Mouse (Mus musculus) forebrain, embryonic 16.5 days (tissue): ENCODE measurements at regions not wholly inside any gene's neighbourhood (a gene's known extent, or its start where the extent isn't known, plus 50 kb on each side); places are given as distances from the start of the nearest gene placed in this dataset.

Experiments used
- ATAC-seq: fragments of 200-750 bp; cut with Nextera tagmentation; 2 replicates; pipeline ENCODE4 v1.8.0; 2017; ENCODE audit warnings: mild to moderate bottlenecking, moderate library complexity
- H3K27ac ChIP-seq: fragments of 300-500 bp; sonication (generic); 2 replicates; pipeline ENCODE4 v1.5.1; 2014; ENCODE audit warnings: low read length, control low read depth
- H3K27me3 ChIP-seq: fragments of 300-500 bp; sonication (generic); replicated peaks from 2 replicates; pipeline ENCODE4 v1.6.1; 2014; ENCODE audit warnings: low read length; ENCODE audit not compliant: control insufficient read depth, insufficient read depth
- H3K36me3 ChIP-seq: fragments of 300-500 bp; sonication (generic); 2 replicates; pipeline ENCODE4 v1.6.1; 2014; ENCODE audit not compliant: control insufficient read depth, insufficient read depth
- H3K4me1 ChIP-seq: fragments of 300-500 bp; sonication (generic); replicated peaks from 2 replicates; pipeline ENCODE4 v1.6.1; 2014; ENCODE audit warnings: low read length; ENCODE audit not compliant: control insufficient read depth, insufficient read depth
- H3K4me2 ChIP-seq: fragments of 300-500 bp; sonication (generic); 2 replicates; pipeline ENCODE4 v1.6.1; 2014; ENCODE audit warnings: mild to moderate bottlenecking, low read length, control low read depth
- H3K4me3 ChIP-seq: fragments of 300-500 bp; sonication (generic); replicated peaks from 2 replicates; pipeline ENCODE4 v1.5.1; 2014; ENCODE audit warnings: mild to moderate bottlenecking, low read length, control low read depth
- H3K9ac ChIP-seq: fragments of 300-500 bp; sonication (generic); replicated peaks from 2 replicates; pipeline ENCODE4 v1.6.1; 2014; ENCODE audit warnings: low read depth, low read length, control low read depth
- H3K9me3 ChIP-seq: fragments of 300-500 bp; sonication (generic); 2 replicates; pipeline ENCODE4 v1.6.1; 2016; ENCODE audit warnings: low read length; ENCODE audit not compliant: control insufficient read depth
- WGBS: fragments of 180-500 bp; shearing (Covaris S2); extraction: QIAGEN DNeasy Blood & Tissue Kit; methylation state at CpG from one replicate; pipeline ENCODE4 v1.1.7; 2014; 5-methylcytosine and 5-hydroxymethylcytosine counted together

- H3K9me3 ChIP-seq: no peaks in the 10 kb centered on the region
- no peaks in the 10 kb centered on the region for H3K36me3 ChIP-seq
- no peaks in the 10 kb centered on the region for H3K27me3 ChIP-seq
- no peak overlapping the region for H3K4me3 ChIP-seq
- 35% methylated on average over 2 of the region's 2 CpGs for WGBS
- no peak overlapping the region for H3K27ac ChIP-seq
- H3K4me1 ChIP-seq: peaks cover 8% of the 10 kb centered on the region; the same call in 1 of the 2 replicates
- ATAC-seq: no peak
- H3K9ac ChIP-seq: no peak overlapping the region
- no peak overlapping the region for H3K4me2 ChIP-seq
These were observed 314.8 kb downstream of the Hace1 start for GRCm38 (mm10) chr10:45892464-45892863.

DNA sequence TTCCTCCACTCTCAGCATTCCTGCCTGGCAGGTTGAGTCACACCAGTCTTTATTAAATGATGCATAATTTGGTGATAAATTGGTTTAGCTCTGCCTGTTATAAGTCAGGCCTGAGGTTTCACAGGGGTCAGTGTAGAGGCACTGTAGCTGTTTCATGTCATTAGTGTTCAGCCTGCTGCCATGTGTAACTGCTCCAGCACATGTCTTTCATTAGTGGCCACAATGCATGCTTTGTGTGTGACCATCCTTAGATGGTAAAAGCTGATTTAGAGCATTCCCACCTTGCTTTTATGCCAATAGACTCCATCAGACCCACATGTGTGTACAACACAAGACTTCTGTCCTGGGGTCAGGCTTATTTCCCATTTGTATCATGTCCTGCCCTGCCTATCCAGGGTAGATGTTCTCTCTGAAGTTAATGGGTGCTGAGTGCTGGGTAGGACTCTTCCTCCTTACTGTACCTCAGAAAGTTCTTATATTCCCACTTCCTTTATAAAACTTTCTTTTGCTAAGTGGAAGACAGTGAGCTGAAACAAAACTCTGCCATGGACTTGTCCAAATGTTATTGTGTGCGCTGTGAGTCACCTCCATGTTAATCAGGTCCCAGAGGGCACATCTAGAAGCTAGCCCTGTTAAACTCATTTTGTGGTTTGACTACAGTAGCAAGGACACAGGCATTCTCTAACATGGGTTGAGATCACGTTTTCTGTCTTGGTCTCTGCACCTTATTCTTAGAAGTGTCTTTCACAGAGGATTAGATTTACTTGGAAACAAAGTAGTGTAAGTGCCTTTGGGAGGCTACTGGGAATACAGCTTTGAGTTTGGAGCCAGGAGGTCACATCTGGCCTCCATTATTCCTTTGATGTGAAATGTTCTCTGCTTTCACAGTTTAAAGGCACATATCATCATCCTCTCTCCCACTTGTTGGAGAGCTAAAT lies 316.5 kb downstream of the Hace1 start:
- no peak for ATAC-seq
- Histone ChIP-seq H3K4me3 (no peak overlapping the region), H3K9ac (no peak overlapping the region), H3K4me1 (0 out of 2 replicates have a peak, but pooled peaks cover 2% of the 10 kb centered on the region), H3K27me3 (no peaks in the 10 kb centered on the region), H3K9me3 (no peaks in the 10 kb centered on the region), H3K27ac (no peak overlapping the region), H3K36me3 (no peaks in the 10 kb centered on the region), H3K4me2 (no peak overlapping the region)
- 71% methylated on average over 2 of the region's 2 CpGs for WGBS

DNA sequence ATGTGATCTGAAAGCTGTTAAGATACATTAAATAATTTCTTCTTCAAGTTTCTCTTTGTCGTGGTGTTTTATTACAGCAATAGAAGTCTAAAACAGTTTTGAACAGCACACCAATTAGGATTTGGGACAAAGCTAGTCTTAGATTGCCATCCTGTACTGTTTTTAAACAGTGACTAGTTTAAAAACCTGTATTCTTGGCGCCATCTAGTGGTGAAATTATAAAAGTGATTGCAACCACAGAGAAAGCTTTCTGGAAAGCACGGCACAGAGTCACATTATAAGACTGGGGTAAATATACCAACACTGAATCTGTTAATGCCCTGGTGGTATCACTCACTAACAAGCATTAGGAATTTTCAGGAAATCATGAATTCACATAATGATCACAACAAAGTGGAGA lies 339.3 kb downstream of the Hace1 start:
- Histone ChIP-seq H3K9ac (no peak overlapping the region), H3K4me3 (no peak overlapping the region), H3K4me1 (no peaks in the 10 kb centered on the region), H3K9me3 (no peaks in the 10 kb centered on the region), H3K27me3 (no peaks in the 10 kb centered on the region), H3K36me3 (no peaks in the 10 kb centered on the region), H3K27ac (no peak overlapping the region), H3K4me2 (no peak overlapping the region)
- ATAC-seq: peak; percentile 47
- WGBS: 14% methylated on average over 3 of the region's 3 CpGs

- H3K4me1 ChIP-seq: no peaks in the 10 kb centered on the region
- no peak overlapping the region for H3K4me3 ChIP-seq
- ATAC-seq: no peak
- H3K36me3 ChIP-seq: no peaks in the 10 kb centered on the region
- no peaks in the 10 kb centered on the region for H3K9me3 ChIP-seq
- no peak overlapping the region for H3K27ac ChIP-seq
- no peaks in the 10 kb centered on the region for H3K27me3 ChIP-seq
- H3K4me2 ChIP-seq: no peak overlapping the region
- H3K9ac ChIP-seq: no peak overlapping the region
- 28% methylated on average over 1 of the region's 1 CpGs for WGBS
These were observed 348.1 kb downstream of the Hace1 start for GRCm38 (mm10) chr10:45925746-45926145.

DNA sequence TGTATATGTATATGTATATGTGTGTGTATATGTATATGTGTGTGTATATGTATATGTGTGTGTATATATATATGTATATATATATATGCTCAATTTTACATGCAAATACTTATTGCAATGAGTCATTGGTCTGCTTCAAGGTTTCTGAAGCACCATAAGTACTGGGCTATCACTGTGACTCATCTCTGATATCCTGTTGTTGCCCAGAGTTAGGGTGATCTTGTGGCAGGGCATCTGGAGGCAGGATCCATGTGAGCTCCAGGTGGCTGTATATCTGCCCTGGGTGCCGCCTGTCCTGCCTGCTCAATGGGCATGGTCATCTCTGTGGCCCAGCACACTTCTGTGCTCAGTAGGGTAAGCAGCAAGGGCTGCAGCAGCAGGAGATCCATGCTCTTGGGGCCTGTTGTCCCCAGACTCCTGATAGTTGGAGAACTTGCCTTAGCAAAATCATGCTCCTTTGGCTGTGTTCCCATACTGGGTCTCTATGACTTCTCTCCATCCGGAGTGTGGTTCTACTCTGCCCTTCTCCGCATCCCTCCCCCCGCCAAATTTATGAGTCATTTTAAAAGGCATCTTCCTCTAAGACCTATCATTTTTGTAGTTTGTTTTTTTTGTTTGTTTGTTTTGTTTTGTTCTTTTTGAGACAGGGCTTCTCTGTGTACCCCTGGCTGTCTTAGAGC lies 356.1 kb downstream of the Hace1 start:
- WGBS: 93% methylated on average over 4 of the region's 4 CpGs
- Histone ChIP-seq H3K9ac (no peak overlapping the region), H3K27ac (no peak overlapping the region), H3K9me3 (no peaks in the 10 kb centered on the region), H3K4me2 (no peak overlapping the region), H3K27me3 (no peaks in the 10 kb centered on the region), H3K4me3 (no peak overlapping the region), H3K4me1 (no peaks in the 10 kb centered on the region), H3K36me3 (no peaks in the 10 kb centered on the region)
- ATAC-seq: no peak

- Histone ChIP-seq H3K4me1 (no peaks in the 10 kb centered on the region), H3K4me2 (no peak overlapping the region), H3K27me3 (no peaks in the 10 kb centered on the region), H3K9me3 (no peaks in the 10 kb centered on the region), H3K36me3 (no peaks in the 10 kb centered on the region), H3K27ac (no peak overlapping the region), H3K9ac (no peak overlapping the region), H3K4me3 (no peak overlapping the region)
- ATAC-seq: no peak
These were observed 380.1 kb downstream of the Hace1 start for GRCm38 (mm10) chr10:45957686-45958085.

DNA sequence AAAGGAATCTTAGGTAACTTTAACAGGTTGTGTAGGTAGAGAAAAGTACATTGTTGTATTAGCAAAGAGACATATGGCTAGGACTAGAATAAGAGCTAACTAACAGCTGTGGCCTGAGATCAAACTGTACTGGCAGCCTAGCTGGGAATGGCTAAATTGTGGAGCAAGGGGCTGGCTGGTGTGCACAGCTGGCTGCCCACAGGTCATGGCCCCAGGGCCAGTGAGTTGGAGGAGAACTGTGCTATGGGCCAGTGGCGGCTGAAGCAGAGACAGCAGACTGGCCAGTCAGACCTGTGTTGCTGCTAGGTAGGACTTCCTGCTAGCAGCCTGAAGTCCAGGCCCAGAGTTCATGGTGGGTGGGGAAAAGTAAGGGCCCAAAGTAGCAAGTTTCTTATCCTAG lies 394.6 kb downstream of the Hace1 start:
- no peak overlapping the region for H3K4me3 ChIP-seq
- no peak overlapping the region for H3K27ac ChIP-seq
- 93% methylated on average over 1 of the region's 1 CpGs for WGBS
- no peaks in the 10 kb centered on the region for H3K9me3 ChIP-seq
- H3K36me3 ChIP-seq: no peaks in the 10 kb centered on the region
- ATAC-seq: no peak
- H3K4me2 ChIP-seq: no peak overlapping the region
- H3K9ac ChIP-seq: no peak overlapping the region
- H3K4me1 ChIP-seq: no peaks in the 10 kb centered on the region
- no peaks in the 10 kb centered on the region for H3K27me3 ChIP-seq

DNA sequence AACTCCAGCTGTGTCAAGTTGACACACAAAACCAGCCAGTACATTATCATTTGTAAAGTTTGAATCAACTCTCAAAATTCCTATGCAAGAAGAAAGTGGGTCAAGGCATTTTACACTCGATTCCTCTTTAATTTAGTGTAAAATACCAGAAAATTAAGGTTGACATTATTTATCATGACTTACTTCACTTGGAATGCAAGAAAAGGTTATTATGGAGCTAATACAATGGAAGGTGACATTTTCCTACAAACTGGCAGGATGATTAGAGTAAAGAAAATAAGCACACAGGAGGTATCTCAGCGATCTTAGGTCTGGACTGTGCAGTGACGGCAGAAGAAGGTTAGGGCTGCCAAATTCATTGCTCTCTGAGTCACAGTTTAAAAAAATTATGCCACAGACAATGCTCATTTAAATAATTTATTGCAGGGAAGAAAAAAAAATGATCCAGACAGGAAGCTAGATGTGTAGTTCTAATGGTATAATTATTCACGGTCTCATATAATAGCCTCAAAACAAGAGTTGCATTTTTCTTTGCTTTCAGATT lies 405.2 kb downstream of the Hace1 start:
- H3K9me3 ChIP-seq: no peaks in the 10 kb centered on the region
- ATAC-seq: peak; percentile 46; the same call in 1 of the 2 replicates
- WGBS: 40% methylated on average over 4 of the region's 4 CpGs
- no peaks in the 10 kb centered on the region for H3K36me3 ChIP-seq
- no peaks in the 10 kb centered on the region for H3K27me3 ChIP-seq
- H3K4me1 ChIP-seq: peaks cover 9% of the 10 kb centered on the region
- no peak overlapping the region for H3K4me3 ChIP-seq
- no peak overlapping the region for H3K27ac ChIP-seq
- no peak overlapping the region for H3K4me2 ChIP-seq
- H3K9ac ChIP-seq: no peak overlapping the region

GRCm38 (mm10) chr10:45983671-45984335 lies 406.2 kb downstream of the Hace1 start:
- no peaks in the 10 kb centered on the region for H3K9me3 ChIP-seq
- peak; percentile 86 for ATAC-seq
- peaks cover 9% of the 10 kb centered on the region for H3K4me1 ChIP-seq
- H3K36me3 ChIP-seq: no peaks in the 10 kb centered on the region
- no peak overlapping the region for H3K4me2 ChIP-seq
- H3K27ac ChIP-seq: no peak overlapping the region
- H3K4me3 ChIP-seq: no peak overlapping the region
- H3K27me3 ChIP-seq: no peaks in the 10 kb centered on the region
- no peak overlapping the region for H3K9ac ChIP-seq
- WGBS: 38% methylated on average over 6 of the region's 6 CpGs
